Mouse (Mus musculus) adrenal gland, postnatal 25 days (tissue): ENCODE measurements at regions not wholly inside any gene's neighbourhood (a gene's known extent, or its start where the extent isn't known, plus 50 kb on each side); places are given as distances from the start of the nearest gene placed in this dataset.
A peak's percentile ranks its signal among the peaks of the same experiment; 100 is the strongest.

ENCODE experiments used
- DNase-seq: peaks from one replicate; pipeline ENCODE4 v3.0.0; 2021; ENCODE audit warnings: mixed read lengths

- peak; percentile 39 for DNase-seq
Measured at GRCm38 (mm10) chr3:38255674-38256073, 229.0 kb downstream of the Ankrd50 start.

GRCm38 (mm10) chr3:38254896-38255295, 229.7 kb downstream of the Ankrd50 start:
- peak; percentile 45 for DNase-seq

- DNase-seq: no peak
Measured at GRCm38 (mm10) chr3:38251592-38251991, 233.1 kb downstream of the Ankrd50 start.

GRCm38 (mm10) chr3:38250552-38250951, 234.1 kb downstream of the Ankrd50 start:
- no peak for DNase-seq

- DNase-seq: no peak
Measured at GRCm38 (mm10) chr3:38248941-38249340, 235.7 kb downstream of the Ankrd50 start.

GRCm38 (mm10) chr3:38246439-38246838, 238.2 kb downstream of the Ankrd50 start:
- DNase-seq: no peak

- DNase-seq: no peak
Measured at GRCm38 (mm10) chr3:38243209-38243608, 241.4 kb downstream of the Ankrd50 start.

- DNase-seq: no peak
Measured at GRCm38 (mm10) chr3:38237616-38238015, 247.0 kb downstream of the Ankrd50 start.

- DNase-seq: no peak
Measured at GRCm38 (mm10) chr3:38235736-38236083, 248.9 kb downstream of the Ankrd50 start.

GRCm38 (mm10) chr3:38235033-38235735, 249.5 kb downstream of the Ankrd50 start:
- no peak for DNase-seq

GRCm38 (mm10) chr3:38234534-38234933, 250.1 kb downstream of the Ankrd50 start:
- no peak for DNase-seq

- no peak for DNase-seq
Measured at GRCm38 (mm10) chr3:38234006-38234405, 250.6 kb downstream of the Ankrd50 start.

- no peak for DNase-seq
Measured at GRCm38 (mm10) chr3:38233091-38233490, 251.6 kb downstream of the Ankrd50 start.

GRCm38 (mm10) chr3:38232111-38233076, 252.2 kb downstream of the Ankrd50 start:
- DNase-seq: peak; percentile 30

- DNase-seq: no peak
Measured at GRCm38 (mm10) chr3:38231506-38231905, 253.1 kb downstream of the Ankrd50 start.

- no peak for DNase-seq
Measured at GRCm38 (mm10) chr3:38230796-38231195, 253.8 kb downstream of the Ankrd50 start.

- DNase-seq: no peak
Measured at GRCm38 (mm10) chr3:38229686-38230085, 255.0 kb downstream of the Ankrd50 start.

GRCm38 (mm10) chr3:38229051-38229450, 255.6 kb downstream of the Ankrd50 start:
- no peak for DNase-seq

GRCm38 (mm10) chr3:38227596-38227995, 257.0 kb downstream of the Ankrd50 start:
- peak; percentile 68 for DNase-seq

- DNase-seq: no peak
Measured at GRCm38 (mm10) chr3:38227121-38227520, 257.5 kb downstream of the Ankrd50 start.

- no peak for DNase-seq
Measured at GRCm38 (mm10) chr3:38226147-38226546, 258.5 kb downstream of the Ankrd50 start.

- DNase-seq: no peak
Measured at GRCm38 (mm10) chr3:38221834-38222215, 262.8 kb downstream of the Ankrd50 start.
